Mouse (Mus musculus): ENCODE measurements around the gene Hnrnph1. TPM values are rescaled to one million over a fixed set of nuclear protein-coding genes. Genes with fewer than 3 reads are reported as not detected.

The Hnrnph1 gene
- polyA plus RNA-seq, 1 experiment from 2014 or later: 255 TPM

DNA sequence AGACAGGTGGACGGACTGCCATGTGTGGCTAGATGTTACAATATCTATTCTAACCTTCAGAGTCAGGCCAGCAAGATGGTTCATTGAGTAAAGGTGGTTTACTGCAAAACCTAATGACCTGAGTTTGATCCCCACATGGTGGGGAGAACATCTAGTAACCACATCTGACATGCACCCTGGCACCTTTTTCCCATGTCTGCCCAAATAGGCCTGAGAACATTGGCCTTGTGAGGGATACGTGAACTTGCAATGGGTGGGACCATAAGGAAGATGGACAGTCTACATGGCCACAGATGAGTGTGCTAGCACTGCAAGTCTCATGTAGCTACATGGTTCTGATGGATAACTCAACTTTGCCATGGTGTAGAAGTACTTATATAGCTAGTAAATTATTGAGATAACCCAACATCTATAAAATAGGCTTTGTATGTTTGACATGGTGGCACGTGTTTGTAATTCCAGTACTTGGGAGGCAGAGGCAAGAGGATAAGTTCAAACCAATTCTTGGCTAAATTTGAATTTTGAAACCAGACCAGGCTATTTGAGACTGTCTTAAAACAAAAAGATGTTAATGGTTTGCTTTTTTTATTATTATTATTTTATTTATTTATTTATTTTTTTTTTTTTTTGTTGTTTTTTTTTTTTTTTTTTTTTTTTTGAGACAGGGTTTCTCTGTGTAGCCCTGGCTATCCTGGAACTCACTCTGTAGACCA lies 11.6 kb downstream of the Hnrnph1 start:
- peaks cover 15% of the 10 kb centered on the region for H3K4me1 ChIP-seq (replicated peaks)
- no peak overlapping the region for H3K4me3 ChIP-seq
- H3K27ac ChIP-seq (ENCODE audit: poor library complexity, severe bottlenecking): no peak overlapping the region
- H3K4me2 ChIP-seq: no peak overlapping the region
- H3K9me3 ChIP-seq (replicated peaks): no peaks in the 10 kb centered on the region
- H3K9ac ChIP-seq: no peak overlapping the region
- H3K27me3 ChIP-seq (replicated peaks): no peaks in the 10 kb centered on the region
- no peak for ATAC-seq (ENCODE audit: insufficient number of reproducible peaks, low FRiP score)
- 93% methylated on average over 3 of the region's 3 CpGs for WGBS
- H3K36me3 ChIP-seq: peaks cover 60% of the 10 kb centered on the region

DNA sequence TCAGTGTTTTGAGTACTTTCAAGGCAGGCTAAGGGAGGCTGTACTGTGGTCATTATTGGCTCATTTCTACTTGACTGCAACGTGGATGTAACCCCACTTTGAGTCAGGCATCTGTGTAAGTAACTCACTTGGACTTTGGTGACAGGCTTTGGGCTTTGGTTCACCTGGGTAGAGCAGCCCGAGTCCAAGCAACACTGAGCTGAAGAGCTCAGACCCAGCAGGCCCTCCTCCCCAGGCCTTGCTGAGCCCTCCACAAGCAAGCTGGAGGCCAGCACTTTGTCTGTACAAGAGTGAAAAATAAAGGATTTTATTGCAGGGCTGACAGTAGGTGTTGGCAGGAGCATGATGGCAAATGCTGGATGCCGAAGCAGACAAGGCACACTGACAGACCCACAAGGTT lies 12.2 kb downstream of the Hnrnph1 start:
- Histone ChIP-seq H3K27me3 (replicated peaks) (no peaks in the 10 kb centered on the region), H3K4me2 (no peak overlapping the region), H3K27ac (ENCODE audit: poor library complexity, severe bottlenecking) (no peak overlapping the region), H3K9ac (no peak overlapping the region), H3K4me3 (no peak overlapping the region), H3K4me1 (replicated peaks) (peaks cover 15% of the 10 kb centered on the region), H3K36me3 (peaks cover 63% of the 10 kb centered on the region), H3K9me3 (replicated peaks) (no peaks in the 10 kb centered on the region)
- ATAC-seq (ENCODE audit: insufficient number of reproducible peaks, low FRiP score): no peak
- WGBS: 70% methylated on average over 3 of the region's 3 CpGs

DNA sequence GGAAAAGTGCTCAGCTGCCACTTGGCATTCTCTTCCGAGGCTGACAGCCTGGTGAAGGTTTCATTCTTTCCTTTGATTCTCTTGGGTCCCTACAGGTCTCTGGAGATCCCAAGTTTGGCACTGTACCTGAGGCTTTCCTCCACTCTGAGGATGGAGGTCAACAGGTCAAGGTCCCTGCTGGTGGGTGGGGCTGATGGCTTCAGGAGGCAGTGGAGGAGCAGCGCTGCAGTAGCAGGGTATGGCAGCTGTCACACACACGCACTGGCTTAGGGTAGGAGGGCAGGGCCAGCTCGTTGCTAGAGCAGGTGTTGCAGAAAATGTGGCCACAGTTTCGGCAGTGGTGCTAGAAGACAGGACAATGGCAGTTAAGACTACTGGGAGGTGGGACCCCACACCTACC lies 12.8 kb downstream of the Hnrnph1 start:
- Histone ChIP-seq H3K4me2 (no peak overlapping the region), H3K9me3 (replicated peaks) (no peaks in the 10 kb centered on the region), H3K9ac (no peak overlapping the region), H3K4me3 (no peak overlapping the region), H3K27ac (ENCODE audit: poor library complexity, severe bottlenecking) (no peak overlapping the region), H3K4me1 (replicated peaks) (peaks cover 15% of the 10 kb centered on the region), H3K36me3 (peaks cover 65% of the 10 kb centered on the region), H3K27me3 (replicated peaks) (no peaks in the 10 kb centered on the region)
- WGBS: 71% methylated on average over 5 of the region's 5 CpGs
- ATAC-seq (ENCODE audit: insufficient number of reproducible peaks, low FRiP score): no peak

DNA sequence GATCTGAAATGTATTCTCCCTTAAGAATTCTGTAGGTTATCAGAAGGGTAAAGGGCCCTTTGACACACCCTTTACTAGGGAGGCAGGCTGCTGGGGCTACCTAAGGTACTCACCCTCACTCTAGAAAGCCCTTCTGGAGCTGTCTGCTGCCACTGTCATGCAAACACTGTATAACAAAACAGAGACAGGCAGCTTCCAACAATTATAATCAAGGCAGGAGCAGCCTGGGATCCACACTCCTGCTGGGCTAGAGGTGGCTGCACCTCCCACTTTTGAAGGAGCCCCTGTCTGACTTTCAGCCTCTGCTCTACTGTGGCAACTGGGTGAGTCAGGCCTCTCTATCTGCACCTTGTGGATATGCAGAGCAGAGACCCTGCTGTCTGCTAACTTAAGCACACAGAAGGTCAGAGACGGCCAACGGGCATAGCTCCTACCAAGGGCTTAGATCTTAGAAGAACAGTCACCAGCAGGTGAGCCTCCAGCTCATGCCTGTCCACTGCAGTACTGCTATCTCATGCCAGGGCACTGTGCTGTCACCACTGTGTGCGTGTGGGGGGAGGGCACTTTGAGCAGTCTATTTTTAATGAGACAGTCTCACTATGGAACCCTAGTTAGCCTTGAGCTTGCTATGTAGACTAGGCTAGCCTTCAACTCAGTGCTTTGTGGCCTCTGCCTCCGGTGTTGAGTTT lies 14.6 kb downstream of the Hnrnph1 start:
- Histone ChIP-seq H3K36me3 (peaks cover 63% of the 10 kb centered on the region), H3K27me3 (replicated peaks) (no peaks in the 10 kb centered on the region), H3K4me1 (replicated peaks) (peaks cover 15% of the 10 kb centered on the region), H3K27ac (ENCODE audit: poor library complexity, severe bottlenecking) (peak overlapping the region; percentile 75), H3K9ac (no peak overlapping the region), H3K4me3 (no peak overlapping the region), H3K4me2 (no peak overlapping the region), H3K9me3 (replicated peaks) (no peaks in the 10 kb centered on the region)
- 51% methylated on average over 4 of the region's 4 CpGs for WGBS
- peak; percentile 67; the same call in 1 of the 2 replicates for ATAC-seq (ENCODE audit: insufficient number of reproducible peaks, low FRiP score)

DNA sequence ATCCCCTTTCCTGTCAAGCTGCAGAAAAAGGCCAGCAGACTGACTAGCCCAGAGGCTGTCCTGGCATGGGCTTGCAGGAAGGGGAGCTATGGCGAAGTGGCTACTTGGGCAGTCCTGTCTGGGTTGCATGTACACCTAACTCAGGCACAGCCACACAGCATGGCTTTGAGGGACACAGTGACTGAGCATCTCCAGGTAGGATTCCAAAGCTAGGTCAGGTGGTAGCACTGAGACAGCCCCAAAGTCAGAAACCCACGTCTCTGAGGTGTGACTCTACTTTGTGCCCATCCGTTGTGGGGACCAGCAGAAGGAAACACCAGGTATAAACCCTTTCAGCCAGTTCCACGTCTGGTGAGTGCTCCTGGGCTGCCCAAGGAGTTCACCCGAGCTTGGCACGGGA lies 16.5 kb downstream of the Hnrnph1 start:
- Histone ChIP-seq H3K4me3 (no peak overlapping the region), H3K4me1 (replicated peaks) (peaks cover 15% of the 10 kb centered on the region), H3K4me2 (no peak overlapping the region), H3K36me3 (peaks cover 58% of the 10 kb centered on the region), H3K27ac (ENCODE audit: poor library complexity, severe bottlenecking) (no peak overlapping the region), H3K27me3 (replicated peaks) (no peaks in the 10 kb centered on the region), H3K9me3 (replicated peaks) (no peaks in the 10 kb centered on the region), H3K9ac (no peak overlapping the region)
- no peak for ATAC-seq (ENCODE audit: insufficient number of reproducible peaks, low FRiP score)
- 84% methylated on average over 6 of the region's 6 CpGs for WGBS

DNA sequence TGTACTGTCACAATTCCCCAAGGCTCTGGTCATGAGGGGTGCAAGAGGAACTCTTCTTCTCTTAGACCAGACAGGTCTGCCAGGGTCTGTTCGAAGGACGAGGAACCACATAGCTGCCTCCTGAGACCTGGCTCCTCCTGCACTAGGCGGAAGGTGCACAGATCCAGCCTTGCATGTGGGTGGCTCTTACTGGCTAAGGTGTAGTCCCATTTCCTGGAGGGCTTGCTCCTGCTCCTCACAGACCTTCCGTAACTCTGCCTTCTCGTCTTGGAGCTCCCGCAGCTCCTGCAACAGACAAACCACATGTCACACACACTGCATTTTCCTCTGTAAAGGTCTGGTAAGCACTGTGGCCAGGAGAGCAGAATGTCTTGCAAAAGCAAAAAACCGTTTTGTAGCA lies 17.9 kb downstream of the Hnrnph1 start:
- H3K4me1 ChIP-seq (replicated peaks): peaks cover 15% of the 10 kb centered on the region
- H3K4me2 ChIP-seq: no peak overlapping the region
- WGBS: 84% methylated on average over 7 of the region's 7 CpGs
- H3K4me3 ChIP-seq: no peak overlapping the region
- H3K27me3 ChIP-seq (replicated peaks): 0 out of 2 replicates have a peak, but pooled peaks cover 3% of the 10 kb centered on the region
- no peak overlapping the region for H3K9ac ChIP-seq
- no peaks in the 10 kb centered on the region for H3K9me3 ChIP-seq (replicated peaks)
- no peak for ATAC-seq (ENCODE audit: insufficient number of reproducible peaks, low FRiP score)
- peaks cover 61% of the 10 kb centered on the region for H3K36me3 ChIP-seq
- H3K27ac ChIP-seq (ENCODE audit: poor library complexity, severe bottlenecking): no peak overlapping the region

DNA sequence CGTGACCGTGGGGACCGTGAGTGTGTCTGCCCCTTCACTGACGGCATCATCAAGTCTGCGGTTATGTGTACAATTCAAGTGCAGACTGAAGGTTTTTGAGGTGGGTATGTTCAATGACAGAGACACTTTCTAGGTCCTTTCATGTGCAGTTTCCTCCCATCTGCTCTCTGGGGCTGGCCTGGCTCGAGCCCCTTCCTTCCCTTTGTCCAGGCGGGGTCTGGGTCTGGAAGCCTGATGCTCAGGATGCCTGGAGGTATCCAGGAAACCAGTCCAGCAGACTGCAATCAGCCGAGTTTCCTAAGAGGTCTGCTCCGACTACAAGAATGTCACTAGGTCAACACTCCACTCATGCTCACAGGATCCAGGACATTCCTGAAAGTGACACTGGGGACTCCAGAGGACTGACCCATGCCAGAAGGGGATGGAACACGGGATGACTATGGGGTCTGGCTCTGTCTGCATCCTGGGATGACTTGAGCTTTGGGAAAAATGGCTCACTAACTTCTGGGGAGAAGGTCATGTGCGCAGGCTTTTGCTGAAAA lies 20.0 kb downstream of the Hnrnph1 start:
- H3K27me3 ChIP-seq (replicated peaks): 0 out of 2 replicates have a peak, but pooled peaks cover 3% of the 10 kb centered on the region
- H3K4me2 ChIP-seq: no peak overlapping the region
- H3K9me3 ChIP-seq (replicated peaks): no peaks in the 10 kb centered on the region
- H3K4me1 ChIP-seq (replicated peaks): peaks cover 5% of the 10 kb centered on the region
- H3K9ac ChIP-seq: no peak overlapping the region; the same call in 1 of the 2 replicates
- peaks cover 71% of the 10 kb centered on the region for H3K36me3 ChIP-seq
- no peak for ATAC-seq (ENCODE audit: insufficient number of reproducible peaks, low FRiP score)
- H3K27ac ChIP-seq (ENCODE audit: poor library complexity, severe bottlenecking): no peak overlapping the region
- no peak overlapping the region for H3K4me3 ChIP-seq
- 71% methylated on average over 11 of the region's 11 CpGs for whole genome bisulfite sequencing

DNA sequence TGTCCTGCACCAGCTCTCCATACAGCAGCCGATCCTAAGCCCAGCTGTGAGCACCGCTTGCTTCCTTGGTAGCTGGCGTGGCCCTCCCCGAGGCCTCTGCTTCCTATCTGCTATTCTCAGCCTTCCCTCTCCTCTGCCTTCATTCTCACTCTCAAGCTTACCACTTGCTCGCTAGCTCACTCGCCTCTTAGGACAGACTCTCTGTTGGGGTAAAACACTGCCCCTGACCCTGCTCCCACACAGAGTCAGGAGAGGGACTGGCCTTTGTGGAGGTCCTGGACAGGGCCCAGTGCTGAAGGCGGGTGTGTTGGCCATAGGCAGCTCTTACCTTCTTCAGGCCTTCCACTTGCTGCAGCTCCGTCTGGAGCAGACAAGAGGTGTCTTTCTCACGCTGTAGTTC lies 20.5 kb downstream of the Hnrnph1 start:
- H3K4me2 ChIP-seq: no peak overlapping the region
- no peak overlapping the region for H3K27ac ChIP-seq (ENCODE audit: poor library complexity, severe bottlenecking)
- ATAC-seq (ENCODE audit: insufficient number of reproducible peaks, low FRiP score): no peak
- no peaks in the 10 kb centered on the region for H3K9me3 ChIP-seq (replicated peaks)
- no peak overlapping the region for H3K4me3 ChIP-seq
- H3K9ac ChIP-seq: no peak overlapping the region; the same call in 1 of the 2 replicates
- 65% methylated on average over 9 of the region's 9 CpGs for WGBS
- H3K36me3 ChIP-seq: peaks cover 71% of the 10 kb centered on the region
- H3K4me1 ChIP-seq (replicated peaks): no peaks in the 10 kb centered on the region
- 0 out of 2 replicates have a peak, but pooled peaks cover 3% of the 10 kb centered on the region for H3K27me3 ChIP-seq (replicated peaks)

DNA sequence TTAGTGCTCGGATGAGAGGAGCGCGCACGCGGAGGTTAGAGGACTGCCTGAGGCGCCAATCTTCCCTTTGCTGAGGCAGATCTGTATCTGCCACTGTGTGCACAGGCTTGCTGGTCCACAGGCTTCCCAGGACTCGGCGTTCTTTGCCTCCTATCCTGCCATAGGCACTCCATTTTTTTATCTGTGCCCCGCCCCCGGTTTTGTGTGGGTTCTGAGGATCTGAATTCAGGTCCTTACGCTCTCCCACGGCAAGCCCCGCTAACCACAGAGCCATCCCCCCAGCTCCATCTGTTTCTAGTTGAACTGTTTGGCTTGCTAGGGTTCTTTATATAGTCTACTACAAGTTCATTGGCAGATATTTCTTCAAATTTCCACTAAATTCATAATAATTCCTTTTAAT lies 22.0 kb downstream of the Hnrnph1 start:
- H3K9me3 ChIP-seq (replicated peaks): no peaks in the 10 kb centered on the region
- H3K27me3 ChIP-seq (replicated peaks): 0 out of 2 replicates have a peak, but pooled peaks cover 3% of the 10 kb centered on the region
- ATAC-seq (ENCODE audit: insufficient number of reproducible peaks, low FRiP score): no peak
- no peak overlapping the region for H3K27ac ChIP-seq (ENCODE audit: poor library complexity, severe bottlenecking)
- no peak overlapping the region for H3K9ac ChIP-seq
- WGBS: 73% methylated on average over 13 of the region's 13 CpGs
- peaks cover 12% of the 10 kb centered on the region for H3K4me1 ChIP-seq (replicated peaks)
- H3K4me2 ChIP-seq: no peak overlapping the region
- peaks cover 67% of the 10 kb centered on the region for H3K36me3 ChIP-seq
- H3K4me3 ChIP-seq: no peak overlapping the region

DNA sequence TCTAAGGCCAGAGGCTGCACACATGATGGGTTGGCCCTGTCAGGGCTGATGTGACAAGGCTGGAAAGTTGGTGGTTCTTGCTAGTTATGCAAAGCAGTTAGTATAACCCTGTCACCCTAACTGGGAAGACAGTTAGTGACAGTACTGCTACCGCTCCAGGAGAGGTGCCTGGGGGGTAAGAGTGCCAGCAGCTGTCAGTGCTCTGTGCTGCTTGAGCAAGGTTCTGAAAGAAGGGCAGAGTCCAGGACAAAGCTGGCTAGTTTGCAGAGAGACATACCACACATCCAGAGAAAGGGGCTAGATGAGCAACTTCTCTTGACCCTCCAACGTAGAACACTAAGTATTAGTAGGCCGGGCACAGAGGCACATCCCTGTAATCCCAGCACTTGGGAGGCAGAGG lies 25.7 kb downstream of the Hnrnph1 start:
- H3K4me2 ChIP-seq: no peak overlapping the region
- H3K9ac ChIP-seq: no peak overlapping the region
- ATAC-seq (ENCODE audit: insufficient number of reproducible peaks, low FRiP score): no peak
- H3K9me3 ChIP-seq (replicated peaks): no peaks in the 10 kb centered on the region
- WGBS: 92% methylated on average over 3 of the region's 3 CpGs
- peaks cover 21% of the 10 kb centered on the region for H3K4me1 ChIP-seq (replicated peaks)
- H3K36me3 ChIP-seq: peaks cover 51% of the 10 kb centered on the region
- no peak overlapping the region for H3K4me3 ChIP-seq
- 0 out of 2 replicates have a peak, but pooled peaks cover 3% of the 10 kb centered on the region for H3K27me3 ChIP-seq (replicated peaks)
- H3K27ac ChIP-seq (ENCODE audit: poor library complexity, severe bottlenecking): no peak overlapping the region

DNA sequence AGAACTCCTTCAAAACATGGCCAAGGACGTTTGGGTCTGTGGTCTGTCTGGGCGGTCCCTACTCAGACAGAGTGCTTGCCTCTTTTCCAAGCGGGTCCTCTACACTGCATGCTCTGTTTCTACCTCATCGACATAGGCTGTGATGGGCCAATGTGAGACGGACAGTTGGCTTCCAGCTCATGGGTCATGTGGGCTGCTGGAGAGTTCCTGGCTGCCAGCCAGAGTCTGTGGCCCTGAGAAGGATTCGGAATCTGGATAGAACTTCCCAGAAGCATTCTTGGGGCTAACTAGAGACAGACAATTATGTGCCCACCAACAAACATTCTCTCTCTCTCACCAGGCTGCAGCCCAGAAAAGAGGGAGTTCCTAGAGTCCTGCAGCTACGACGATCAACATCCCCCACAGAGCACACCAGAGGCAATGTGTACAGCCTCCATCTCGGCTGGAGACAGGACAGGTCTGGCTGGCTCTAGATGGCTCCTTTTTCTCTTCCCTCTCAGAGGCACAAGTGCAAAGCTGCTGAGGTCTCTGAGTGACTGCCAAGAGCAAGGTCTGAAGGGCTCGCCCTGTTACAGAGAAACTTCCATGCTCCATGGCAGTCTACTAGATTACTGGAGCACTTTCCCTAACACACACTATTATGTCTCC lies 26.7 kb downstream of the Hnrnph1 start:
- H3K36me3 ChIP-seq: peaks cover 45% of the 10 kb centered on the region
- H3K27ac ChIP-seq (ENCODE audit: poor library complexity, severe bottlenecking): peak overlapping the region; percentile 58; the same call in 1 of the 2 replicates
- H3K4me3 ChIP-seq: no peak overlapping the region
- ATAC-seq (ENCODE audit: insufficient number of reproducible peaks, low FRiP score): peak; percentile 57
- H3K4me2 ChIP-seq: 0 out of 2 replicates have a peak overlapping the region, but pooled peaks have one; percentile 4
- H3K4me1 ChIP-seq (replicated peaks): peaks cover 21% of the 10 kb centered on the region
- H3K9ac ChIP-seq: no peak overlapping the region
- WGBS: 55% methylated on average over 10 of the region's 10 CpGs
- H3K9me3 ChIP-seq (replicated peaks): no peaks in the 10 kb centered on the region
- H3K27me3 ChIP-seq (replicated peaks): 0 out of 2 replicates have a peak, but pooled peaks cover 3% of the 10 kb centered on the region

All from heart, embryonic 12.5 days (tissue).